Mouse (Mus musculus) T-helper 1 cell (primary cell): Measurements from ENCODE around the gene Spata22.
"Not testable (repeated sequence)": the region's sequence is repeated elsewhere in the genome, so short reads cannot be mapped to it uniquely, and the experiment has no call there.

ENCODE experiments used
- in situ Hi-C: fragments of 300-600 bp; cut with MboI, MseI; formaldehyde crosslinking; loops from one replicate; pipeline ENCODE4 v1.15.1; 2025; ENCODE audit warnings: high pct_unique_total_duplicates

Gene Spata22

DNA sequence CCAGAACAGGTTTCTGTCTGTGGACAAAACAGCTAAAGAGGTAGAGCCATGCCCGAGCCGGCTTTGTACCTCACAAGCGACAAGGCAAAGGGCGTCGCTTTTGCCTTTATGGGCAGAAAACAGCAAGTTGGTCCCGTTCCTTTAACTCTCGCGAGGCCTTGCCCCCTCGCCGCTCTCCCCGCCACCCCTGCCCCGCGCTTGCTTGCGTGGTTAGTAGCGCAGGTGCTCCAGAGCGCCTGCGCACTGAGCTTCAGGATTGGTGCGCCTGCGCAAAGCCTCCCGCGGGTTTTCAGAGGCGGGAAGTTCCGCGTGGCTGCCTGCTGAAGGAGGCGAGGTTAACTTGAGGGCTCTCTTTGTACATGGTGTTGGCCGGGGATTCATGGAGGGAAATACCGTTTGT lies at the start of gene Spata22, which contains the start of the genes Aspa and Gm49340:
Gene Spata22, plus strand, starts transcription at position 300 of the 400 bp plus-strand sequence.
Gene Aspa, minus strand, starts transcription at position 155 of the 400 bp plus-strand sequence.
Gene Gm49340, plus strand, starts transcription at position 300 of the 400 bp plus-strand sequence.
- in situ Hi-C loops, result no loop called here

DNA sequence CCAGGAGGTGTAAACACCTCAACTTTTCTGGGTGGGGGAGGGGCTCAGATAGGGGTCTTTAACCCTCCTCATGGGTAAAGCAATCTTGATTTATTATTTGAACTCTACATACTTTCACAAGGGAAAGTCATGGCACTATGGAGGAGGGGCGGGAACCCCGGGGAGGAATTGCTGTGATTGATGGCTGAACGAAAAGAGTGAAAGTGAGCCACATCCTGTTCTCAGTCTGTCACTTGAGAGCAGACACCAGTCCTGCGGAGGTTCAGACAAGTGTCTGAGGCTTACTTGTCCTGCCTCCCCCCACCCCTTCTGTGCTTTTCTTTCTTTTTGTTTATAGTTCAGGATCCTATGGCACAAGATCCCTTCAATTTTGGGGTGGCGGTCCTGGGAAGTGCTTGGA lies 48.8 kb upstream of the Spata22 start:
- in situ Hi-C loops, result no loop called here

DNA sequence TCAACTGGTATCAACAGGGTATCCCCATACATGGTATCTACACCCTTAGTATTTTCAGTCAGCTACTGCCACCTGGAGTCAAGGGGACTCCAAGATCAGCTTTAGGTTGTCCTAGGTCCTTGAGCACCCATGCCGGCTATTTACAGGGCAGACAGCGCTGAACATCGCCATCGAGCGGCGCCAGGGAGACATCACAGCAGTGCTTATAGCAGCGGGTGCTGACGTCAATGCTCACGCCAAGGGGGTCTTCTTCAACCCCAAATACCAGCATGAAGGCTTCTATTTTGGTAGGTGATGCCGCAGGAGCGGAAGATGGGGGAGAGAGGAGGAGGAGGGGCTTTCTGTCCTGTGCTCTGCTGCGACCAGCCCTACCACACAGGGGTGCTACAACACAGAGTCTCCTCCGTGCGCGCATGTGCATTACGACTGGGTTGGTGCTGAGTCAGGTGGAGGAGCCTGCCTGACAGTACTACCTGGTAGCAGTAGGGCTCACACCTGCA lies 48.0 kb upstream of the Spata22 start:
- in situ Hi-C loops, result no loop called here

DNA sequence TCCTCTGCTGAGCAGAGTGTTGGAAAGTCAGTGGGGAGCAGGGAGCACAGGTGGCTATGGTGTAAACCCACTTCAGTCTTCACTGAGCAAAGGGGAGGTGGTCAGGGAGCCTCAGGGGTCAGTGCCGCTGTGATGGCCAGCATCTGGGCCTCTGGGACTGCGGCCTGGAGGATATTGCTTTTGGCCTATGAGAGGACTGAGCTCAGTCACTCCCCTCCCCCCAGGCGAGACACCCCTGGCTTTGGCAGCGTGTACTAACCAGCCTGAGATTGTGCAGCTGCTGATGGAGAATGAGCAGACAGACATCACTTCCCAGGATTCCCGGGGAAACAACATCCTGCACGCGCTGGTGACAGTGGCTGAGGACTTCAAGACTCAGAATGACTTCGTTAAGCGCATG lies 46.2 kb upstream of the Spata22 start:
- in situ Hi-C loops, result no loop called here

DNA sequence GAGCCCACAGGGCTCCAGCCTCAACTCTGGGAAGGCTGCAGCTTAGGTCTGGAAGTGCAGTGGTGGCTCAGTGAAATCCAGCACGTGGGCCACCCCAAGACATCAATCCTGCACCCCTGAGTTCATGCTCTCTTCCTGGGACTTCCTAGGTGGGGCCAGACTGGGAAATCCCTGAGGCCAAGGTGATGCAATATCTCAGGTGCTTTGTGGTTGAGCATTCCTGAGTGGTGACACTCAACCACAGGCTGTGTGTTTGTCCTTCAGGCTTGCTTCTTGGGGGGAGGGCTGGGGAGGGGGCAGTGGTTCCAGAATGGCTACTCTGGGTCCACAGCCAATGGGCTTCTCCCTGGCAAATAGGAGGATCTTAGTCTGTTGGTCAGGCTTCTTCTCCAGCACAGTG lies 45.6 kb upstream of the Spata22 start:
- in situ Hi-C loops, result no loop called here

DNA sequence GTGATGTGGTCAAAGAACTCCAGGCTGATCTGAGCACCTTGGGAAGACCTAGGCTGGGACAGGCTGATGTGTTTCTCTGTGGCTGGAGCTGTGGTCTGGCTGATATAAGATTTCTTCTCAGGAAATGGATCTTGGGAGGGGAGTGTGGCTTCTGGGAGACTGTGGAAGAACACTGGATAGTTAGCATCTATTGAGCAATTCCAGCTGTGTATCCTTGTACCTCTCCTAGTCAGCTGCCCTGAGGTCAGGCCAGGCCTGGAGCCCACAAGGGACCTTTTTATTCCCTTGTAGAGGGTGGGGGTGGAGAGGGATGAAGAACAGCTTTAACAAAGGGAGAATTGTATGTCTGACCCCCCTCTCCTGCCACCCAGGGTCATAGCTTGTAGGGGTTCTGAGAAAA lies 45.2 kb upstream of the Spata22 start:
- in situ Hi-C loops, result no loop called here

DNA sequence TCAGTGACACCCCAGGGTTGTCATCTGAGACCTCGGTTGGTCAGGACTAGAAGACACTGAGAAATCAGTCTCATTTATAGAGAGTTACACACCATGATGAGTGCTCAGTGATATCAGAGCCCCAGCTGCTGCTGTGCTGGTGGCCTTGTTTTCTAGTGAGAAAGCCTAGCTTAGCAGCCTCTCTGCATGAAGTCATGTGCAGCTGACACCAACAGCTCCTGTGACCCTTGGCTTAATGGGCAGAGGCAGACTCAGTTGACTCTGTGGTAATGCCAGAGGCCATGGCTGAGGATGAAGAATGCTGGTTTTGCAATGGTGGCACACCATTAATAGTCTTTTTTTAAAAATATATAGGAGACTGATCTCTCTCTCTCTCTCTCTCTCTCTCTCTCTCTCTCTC lies 39.9 kb upstream of the Spata22 start:
- in situ Hi-C loops, result no loop called here

DNA sequence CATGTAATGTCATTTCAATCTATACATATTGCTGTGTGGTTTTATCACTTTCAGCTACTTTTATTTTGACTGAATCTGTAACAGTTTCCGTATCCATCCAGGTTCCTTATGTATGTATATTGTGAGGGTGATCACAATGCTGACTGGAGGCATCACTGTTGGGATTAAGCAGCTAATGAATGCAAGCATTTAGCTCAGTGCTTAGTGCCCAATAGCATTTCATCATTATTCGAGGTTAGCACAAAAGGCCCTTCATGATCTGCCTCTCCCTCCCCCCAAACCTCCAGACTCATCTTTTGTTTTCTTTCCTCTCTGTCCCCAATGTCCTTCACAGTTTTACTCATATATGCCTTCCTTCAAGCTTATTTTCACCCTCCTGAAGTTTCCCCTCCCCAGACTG lies 26.4 kb upstream of the Spata22 start:
- in situ Hi-C loops, result no loop called here

DNA sequence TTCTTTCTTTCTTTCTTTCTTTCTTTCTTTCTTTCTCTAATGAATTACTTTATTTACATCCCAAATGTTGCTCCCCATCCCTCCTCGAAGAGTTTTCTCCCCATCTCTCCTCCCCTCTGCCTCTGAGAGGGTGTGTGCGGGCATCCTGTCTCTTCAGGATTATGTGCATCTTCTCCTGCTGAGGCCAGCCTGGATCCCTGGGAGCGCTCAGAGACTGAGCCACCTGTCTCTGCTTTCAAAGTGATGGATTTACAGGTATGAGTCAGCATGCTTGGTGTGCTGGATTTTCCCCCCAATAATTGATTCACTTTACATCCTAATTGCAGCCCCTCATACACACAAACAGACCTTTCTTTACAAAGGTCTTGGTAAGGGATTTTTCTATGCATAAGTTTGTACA lies 13.6 kb upstream of the Spata22 start:
- in situ Hi-C loops, result no loop called here

DNA sequence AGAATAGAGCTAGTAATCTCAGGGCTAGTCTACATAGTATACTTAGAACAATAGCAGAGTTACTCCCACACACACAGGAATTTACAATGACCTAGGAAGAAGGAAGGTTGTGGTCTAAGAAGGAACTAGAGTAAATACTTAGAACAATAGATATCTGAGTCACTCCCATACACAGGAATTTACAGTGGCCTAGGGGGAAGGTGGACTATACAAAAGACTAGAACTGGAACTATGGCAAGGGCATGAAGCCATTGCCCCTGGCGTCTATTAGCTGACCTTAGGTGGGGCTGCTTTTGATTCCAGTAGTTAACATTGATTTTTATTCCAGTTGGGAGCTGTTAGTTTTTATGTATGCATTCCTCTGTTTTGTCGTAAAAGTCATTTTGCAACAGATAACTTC lies 11.0 kb upstream of the Spata22 start:
- in situ Hi-C loops, result not testable (repeated sequence)

DNA sequence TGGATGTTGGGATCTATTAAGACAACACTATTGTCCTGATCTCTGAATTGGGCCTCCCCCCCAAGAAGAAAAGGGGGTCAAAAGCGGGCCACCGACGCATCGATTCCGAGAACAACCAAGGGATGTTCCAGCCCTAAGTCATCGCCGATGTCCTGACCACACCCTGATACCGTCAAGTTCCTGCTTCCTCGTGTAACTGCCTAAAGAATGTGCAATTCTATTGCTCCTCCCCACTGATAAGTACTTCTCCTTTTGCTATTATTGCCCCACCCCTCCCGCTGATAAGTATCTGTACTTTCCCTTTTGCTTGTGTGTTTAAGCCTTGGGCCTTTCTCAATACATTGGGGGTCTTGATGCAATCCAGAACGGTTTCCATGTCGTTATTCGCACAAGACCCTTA lies 8.5 kb upstream of the Spata22 start:
- in situ Hi-C loops, result not testable (repeated sequence)

DNA sequence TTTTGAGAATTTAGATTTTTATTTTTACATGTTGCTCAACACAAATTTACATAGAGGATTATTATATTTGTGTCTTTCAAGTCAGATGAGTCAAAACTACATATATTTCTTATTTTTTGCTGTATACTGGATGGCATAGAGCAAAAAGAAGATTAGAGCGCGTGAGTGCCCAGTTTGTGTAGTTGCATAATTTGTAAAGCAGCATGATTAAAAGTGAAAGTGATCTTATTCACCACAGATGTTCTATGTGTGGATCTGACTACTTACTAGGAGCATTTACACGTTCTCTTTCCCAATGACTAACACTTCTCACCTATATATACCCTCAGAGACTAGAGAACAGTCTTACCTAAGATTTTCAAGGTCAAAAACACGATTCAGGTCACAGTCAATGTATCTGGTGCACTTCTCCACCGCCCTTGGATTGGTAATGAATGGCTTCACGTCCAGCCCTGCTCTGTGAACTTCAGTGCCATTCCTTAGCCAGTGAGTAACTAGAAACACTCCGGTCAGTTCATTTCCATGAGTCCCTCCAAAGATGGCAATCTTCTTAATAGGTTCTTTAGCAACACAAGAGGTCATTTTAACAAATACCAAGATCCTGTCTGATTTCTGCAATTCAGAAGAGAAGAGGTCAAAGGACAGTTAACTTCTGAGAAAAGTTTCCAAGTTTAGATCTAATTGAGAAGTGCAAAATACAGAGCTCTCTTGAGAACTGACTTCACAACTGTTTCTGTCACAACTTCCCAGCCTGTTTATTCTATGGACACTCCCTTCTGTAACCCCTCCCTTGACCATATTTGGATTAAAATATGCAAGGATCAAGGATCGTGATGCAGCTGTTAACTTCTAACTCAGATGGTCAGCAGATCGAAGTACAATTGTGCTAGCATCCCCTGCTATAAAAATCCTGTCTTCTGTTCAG lies 5.4 kb upstream of the Spata22 start:
- in situ Hi-C loops, result no loop called here

DNA sequence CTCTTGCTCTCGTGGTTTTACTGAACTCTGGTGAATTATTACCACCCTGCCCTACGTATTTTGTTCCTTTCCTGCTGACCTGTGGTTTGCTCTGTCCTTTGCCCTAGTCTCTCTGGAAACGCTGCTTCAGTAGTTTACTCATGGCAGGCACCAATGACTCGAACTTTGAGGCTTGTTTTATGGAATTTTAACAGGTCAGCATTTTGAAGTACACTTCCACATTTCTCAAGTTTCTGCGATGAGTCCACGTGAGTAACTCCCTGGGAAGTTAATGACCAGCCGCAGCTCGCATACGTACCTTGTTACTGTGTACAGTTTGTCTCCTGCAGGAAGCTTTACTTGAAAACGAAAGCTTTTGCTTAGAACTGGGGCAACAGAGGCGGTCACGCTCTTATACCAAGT lies 3.1 kb upstream of the Spata22 start:
- in situ Hi-C loops, result no loop called here

DNA sequence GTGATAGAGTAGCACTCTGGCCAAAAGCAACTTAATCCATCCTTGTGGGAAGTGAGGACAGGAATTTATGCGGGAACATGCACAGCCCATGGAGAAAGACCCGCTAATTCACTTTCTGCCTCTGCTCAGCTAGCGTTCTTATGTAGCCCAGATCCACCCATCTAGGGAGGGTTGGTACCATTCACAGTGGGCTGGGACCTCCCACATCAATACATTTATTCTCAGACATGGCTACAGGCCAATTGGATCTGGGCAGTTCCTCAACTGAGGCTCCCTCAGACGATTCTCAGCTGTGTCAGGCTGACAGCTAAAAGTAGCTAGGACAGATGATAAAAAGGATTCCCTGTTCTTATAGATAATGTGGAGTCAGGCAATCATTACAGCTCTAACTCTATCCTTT lies 2.2 kb upstream of the Spata22 start:
- in situ Hi-C loops, result no loop called here

DNA sequence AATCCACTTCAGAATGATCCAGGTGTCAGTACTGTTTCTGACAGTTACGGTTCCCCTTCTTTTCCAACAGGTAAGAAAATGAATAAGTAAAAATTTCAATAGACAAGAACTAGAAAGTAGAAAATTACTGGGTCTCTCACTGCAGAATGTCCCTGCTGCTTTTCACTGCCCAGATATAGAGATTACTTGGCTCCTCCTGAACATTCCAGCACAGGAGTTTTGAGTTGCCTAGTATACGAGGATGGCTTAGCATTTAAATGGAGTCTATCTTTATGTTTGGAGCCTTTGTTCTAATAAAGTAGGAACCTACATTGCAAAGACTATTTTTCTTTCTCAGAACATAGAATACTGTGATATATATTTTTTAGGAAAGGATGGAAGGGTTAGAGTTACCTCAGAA lies 3.8 kb downstream of the Spata22 start:
- in situ Hi-C loops, result no loop called here

DNA sequence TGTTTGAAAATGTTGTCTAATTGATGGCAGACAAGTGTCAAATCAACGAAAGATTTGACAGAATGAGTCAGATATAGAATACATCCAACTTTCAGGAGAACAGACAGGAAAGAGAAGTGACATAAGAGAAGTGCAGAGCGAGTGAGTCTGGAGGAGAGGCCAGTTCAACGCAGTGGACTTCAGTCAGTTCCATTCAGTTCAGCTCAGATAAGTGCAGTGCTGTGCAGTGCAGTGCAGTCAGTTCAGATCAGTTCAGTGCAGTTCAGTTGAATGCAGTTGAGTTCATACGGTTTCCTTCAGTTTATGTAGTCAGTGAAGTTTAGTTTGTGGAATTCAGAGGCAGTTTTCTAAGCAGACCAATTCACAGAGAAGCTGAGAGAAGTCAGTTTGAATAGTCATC lies 7.4 kb downstream of the Spata22 start:
- in situ Hi-C loops, result no loop called here

DNA sequence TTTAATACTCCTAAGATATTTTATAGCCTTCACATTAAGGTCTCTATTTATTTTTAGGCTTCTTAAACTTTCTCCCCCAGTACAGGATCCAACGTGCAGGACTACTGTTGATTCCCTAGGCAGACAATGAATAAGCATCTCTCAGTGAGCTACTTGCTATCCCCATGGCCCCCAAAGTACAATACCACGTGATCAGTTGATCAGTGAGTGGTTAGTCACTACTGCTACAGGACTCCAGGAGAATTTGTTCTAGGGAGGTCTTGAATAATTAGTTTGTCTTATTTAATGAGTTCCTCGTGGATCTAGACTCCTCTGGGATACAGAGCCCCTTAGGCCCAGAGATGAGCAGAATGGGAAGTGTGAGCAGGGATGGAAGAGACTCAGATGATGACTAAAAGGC lies 20.9 kb downstream of the Spata22 start, which contains the start of gene Olfr20:
Gene Olfr20, plus strand, starts transcription at position 301 of the 400 bp plus-strand sequence.
- in situ Hi-C loops, result no loop called here

DNA sequence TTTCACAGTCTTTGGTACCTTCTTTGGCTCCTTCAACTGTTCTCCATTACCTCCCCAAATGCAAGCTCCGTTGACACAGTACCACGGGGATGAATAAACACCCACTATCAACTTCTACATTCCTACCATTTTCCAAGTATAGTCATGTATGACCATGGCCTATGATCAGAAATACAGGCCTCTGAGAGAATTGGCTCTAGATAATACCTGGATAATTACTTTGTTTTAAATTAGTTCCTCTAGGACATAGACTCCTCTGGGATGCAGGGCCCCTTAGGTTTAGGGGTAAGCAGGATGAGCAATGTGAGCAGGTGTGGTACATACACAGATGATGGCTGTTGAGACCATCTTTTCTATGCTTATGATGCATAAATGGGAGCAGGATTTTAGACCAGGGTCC lies 41.4 kb downstream of the Spata22 start, which contains the start of gene Olfr376:
Gene Olfr376, plus strand, starts transcription at position 301 of the 400 bp plus-strand sequence.
- in situ Hi-C loops, result no loop called here

DNA sequence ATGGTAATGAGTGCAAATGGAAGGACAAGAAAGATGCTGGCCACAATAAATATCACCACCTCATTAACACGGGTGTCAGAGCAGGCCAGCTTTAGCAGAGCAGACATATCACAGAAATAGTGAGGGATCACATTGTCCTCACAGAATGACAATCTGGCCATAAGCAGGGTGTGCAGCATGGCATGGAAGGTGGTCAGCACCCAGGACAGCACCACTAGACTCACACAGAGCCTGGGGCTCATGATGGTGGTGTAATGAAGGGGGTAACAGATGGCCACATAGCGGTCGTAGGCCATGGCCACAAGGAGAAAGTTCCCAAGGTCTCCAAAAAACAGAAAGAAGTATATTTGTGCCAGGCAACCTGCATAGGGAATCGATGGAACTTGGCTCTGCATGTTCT lies 65.8 kb downstream of the Spata22 start:
- in situ Hi-C loops, result no loop called here
